ENCODE assay signal across 23 mouse cellular contexts in genomic region chr1:38288716-38289115, GRCm38 (mm10).
DNase-seq lines count a peak whose midpoint lies in the region.
"Had no signal": no experiment of that assay in that cellular context is flagged by ENCODE, and none has a peak within 500 bp of the region (broad histone marks: within the 10 kb centered on the region; RNA-seq: fewer than 3 reads in every experiment).

No protein-coding gene starts in this region.

- no peaks in the 10 kb centered on the region for H3K36me3 ChIP-seq in embryonic facial prominence, embryonic 10.5 days (replicated peaks)
- H3K36me3 ChIP-seq: embryonic facial prominence, embryonic 12.5 days; heart, embryonic 13.5 days; hindbrain, embryonic 12.5 days; kidney, embryonic 15.5 days; limb, embryonic 12.5 days; liver, embryonic 13.5 days; lung, embryonic 15.5 days; midbrain, embryonic 12.5 days; neural tube, embryonic 13.5 days; stomach, embryonic 15.5 days had no signal

- 91% methylated on average over 1 of the region's 1 CpGs for WGBS in embryonic facial prominence, embryonic 10.5 days

- no peaks in the 10 kb centered on the region for H3K27me3 ChIP-seq in embryonic facial prominence, embryonic 10.5 days (replicated peaks; ENCODE audit: low read depth, poor library complexity, severe bottlenecking)
- H3K27me3 ChIP-seq: CH12.LX; embryonic facial prominence, embryonic 12.5 days; heart, embryonic 13.5 days; hindbrain, embryonic 12.5 days; kidney, embryonic 15.5 days; limb, embryonic 12.5 days; liver, embryonic 13.5 days; lung, embryonic 15.5 days; midbrain, embryonic 12.5 days; neural tube, embryonic 13.5 days; stomach, embryonic 15.5 days had no signal

- no peak overlapping the region for H3K4me3 ChIP-seq in embryonic facial prominence, embryonic 10.5 days
- H3K4me3 ChIP-seq: embryonic facial prominence, embryonic 12.5 days; heart, embryonic 13.5 days; hindbrain, embryonic 12.5 days; kidney, embryonic 15.5 days; layer of hippocampus, adult 2 months; limb, embryonic 12.5 days; liver, embryonic 13.5 days; lung, embryonic 15.5 days; midbrain, embryonic 12.5 days; neural tube, embryonic 13.5 days; stomach, embryonic 15.5 days had no signal

- peak; percentile 79 for DNase-seq in heart, adult 11 months
- DNase-seq in heart, adult 9 months (ENCODE audit: low spot score in 2 of 2) = no peak
- peak; percentile 77 for DNase-seq in left cerebral cortex, adult 11 months (ENCODE audit: low spot score)
- DNase-seq in left cerebral cortex, postnatal 4 days = no peak
- DNase-seq in right cerebral cortex, adult 2 months (ENCODE audit: low spot score in 2 of 2) = peak; percentile 69 to 76
- DNase-seq in yolk sac, embryonic 10.5 days (ENCODE audit: low spot score) = no peak
- DNase-seq in embryonic facial prominence, embryonic 10.5 days (ENCODE audit: low spot score) = no peak
- DNase-seq in kidney, adult 11 months = no peak
- DNase-seq: cerebellum, adult 11 months; cerebellum, postnatal 36 days; gastrocnemius, postnatal 14 days; liver, embryonic 13.5 days had no signal

- intact Hi-C loops in left cerebral cortex, postnatal 4 days (cut with DNase I) = no loop called here

- no peak overlapping the region for H3K27ac ChIP-seq in embryonic facial prominence, embryonic 10.5 days (replicated peaks)
- H3K27ac ChIP-seq: embryonic facial prominence, embryonic 12.5 days; heart, embryonic 13.5 days; hindbrain, embryonic 12.5 days; kidney, embryonic 15.5 days; layer of hippocampus, adult 2 months; limb, embryonic 12.5 days; liver, embryonic 13.5 days; lung, embryonic 15.5 days; midbrain, embryonic 12.5 days; neural tube, embryonic 13.5 days; stomach, embryonic 15.5 days had no signal

- no peaks in the 10 kb centered on the region for H3K9me3 ChIP-seq in embryonic facial prominence, embryonic 10.5 days
- H3K9me3 ChIP-seq: embryonic facial prominence, embryonic 12.5 days; heart, embryonic 13.5 days; hindbrain, embryonic 12.5 days; kidney, embryonic 15.5 days; limb, embryonic 12.5 days; liver, embryonic 13.5 days; lung, embryonic 15.5 days; midbrain, embryonic 12.5 days; neural tube, embryonic 13.5 days; stomach, embryonic 15.5 days had no signal

- H3K4me1 ChIP-seq in embryonic facial prominence, embryonic 10.5 days = no peaks in the 10 kb centered on the region
- H3K4me1 ChIP-seq: embryonic facial prominence, embryonic 12.5 days; kidney, embryonic 15.5 days; limb, embryonic 12.5 days; liver, embryonic 13.5 days; lung, embryonic 15.5 days; stomach, embryonic 15.5 days had no signal

Comparison
In these comparisons a context has a peak if more than half of its experiments do, and no peak if none do; other contexts are left out.
1. DNase-seq: peak in heart, adult 11 months (single experiment), left cerebral cortex, adult 11 months (single experiment) and right cerebral cortex, adult 2 months (2 of 2); none in heart, adult 9 months (0 of 2), left cerebral cortex, postnatal 4 days (single experiment), yolk sac, embryonic 10.5 days (single experiment), embryonic facial prominence, embryonic 10.5 days (single experiment) and kidney, adult 11 months (single experiment).